Mouse (Mus musculus) megakaryocyte, embryonic 14.5 days (primary cell): Measurements from ENCODE around the gene Slamf9. TPM values are rescaled to one million over a fixed set of nuclear protein-coding genes. Genes with fewer than 3 reads are reported as not detected.

Experiments
- H3K27me3 ChIP-seq: replicated peaks from 2 replicates; pipeline ENCODE3; 2012; ENCODE audit warnings: inconsistent platforms
- H3K36me3 ChIP-seq: replicated peaks from 2 replicates; pipeline ENCODE3; 2012; ENCODE audit warnings: low read length, inconsistent platforms, mixed read lengths
- H3K4me1 ChIP-seq: 2 replicates; pipeline ENCODE4 v1.6.1; 2012; ENCODE audit warnings: inconsistent platforms
- H3K4me3 ChIP-seq: replicated peaks from 2 replicates; pipeline ENCODE3; 2012; ENCODE audit warnings: moderate library complexity, mild to moderate bottlenecking, inconsistent platforms
- H3K9me3 ChIP-seq: 2 replicates; pipeline ENCODE4 v1.6.1; 2012; ENCODE audit warnings: inconsistent platforms
- FLI1 ChIP-seq: IDR thresholded peaks from 2 replicates; pipeline ENCODE4 v1.6.1; 2012; ENCODE audit warnings: low read length, inconsistent platforms, mixed read lengths
- GATA1 ChIP-seq: IDR thresholded peaks from 3 replicates; pipeline ENCODE4 v1.6.1; 2012; ENCODE audit warnings: mixed read lengths, low read length, inconsistent platforms, borderline replicate concordance
- polyA plus RNA-seq: library from polyadenylated mRNA; stranded (reverse); fragments of >175 nt; gene quantifications from 2 replicates; pipeline ENCODE4 v1.2.3, GENCODE M21; 2012; ENCODE audit warnings: low replicate concordance; ENCODE audit not compliant: insufficient read depth

Gene Slamf9
- polyA plus RNA-seq, 1 experiment: not detected

- peaks cover 70% of the 10 kb centered on the region for H3K27me3 ChIP-seq
- H3K36me3 ChIP-seq: no peaks in the 10 kb centered on the region
- H3K9me3 ChIP-seq: no peaks in the 10 kb centered on the region
- H3K4me1 ChIP-seq: peaks cover 27% of the 10 kb centered on the region
- no peak overlapping the region for H3K4me3 ChIP-seq
- TF ChIP-seq GATA1 (no peak), FLI1 (no peak)
Measured at GRCm38 (mm10) chr1:172478020-172478419, 2.9 kb downstream of the Slamf9 start.

GRCm38 (mm10) chr1:172480376-172480775 lies 5.2 kb downstream of the Slamf9 start:
- no peaks in the 10 kb centered on the region for H3K9me3 ChIP-seq
- H3K27me3 ChIP-seq: peaks cover 86% of the 10 kb centered on the region
- TF ChIP-seq FLI1: no peak
- no peak for TF ChIP-seq GATA1
- H3K36me3 ChIP-seq: no peaks in the 10 kb centered on the region
- peaks cover 19% of the 10 kb centered on the region for H3K4me1 ChIP-seq
- H3K4me3 ChIP-seq: no peak overlapping the region

- Histone ChIP-seq H3K27me3 (peaks cover 88% of the 10 kb centered on the region), H3K4me3 (no peak overlapping the region), H3K36me3 (no peaks in the 10 kb centered on the region), H3K9me3 (no peaks in the 10 kb centered on the region), H3K4me1 (peaks cover 16% of the 10 kb centered on the region)
- TF ChIP-seq GATA1: no peak
- no peak for TF ChIP-seq FLI1
Measured at GRCm38 (mm10) chr1:172481111-172481510, 6.0 kb downstream of the Slamf9 start.

GRCm38 (mm10) chr1:172481540-172482280 lies 6.6 kb downstream of the Slamf9 start, which contains the start of gene Igsf9:
Gene Igsf9 (plus strand): TSS chr1:172481788.
- peaks cover 16% of the 10 kb centered on the region for H3K4me1 ChIP-seq
- H3K36me3 ChIP-seq: no peaks in the 10 kb centered on the region
- H3K9me3 ChIP-seq: no peaks in the 10 kb centered on the region
- no peak for TF ChIP-seq FLI1
- no peak for TF ChIP-seq GATA1
- H3K4me3 ChIP-seq: peak within 1 kb of the TSS; percentile 90
- H3K27me3 ChIP-seq: peaks cover 88% of the 10 kb centered on the region

- Histone ChIP-seq H3K36me3 (no peaks in the 10 kb centered on the region), H3K4me1 (peaks cover 16% of the 10 kb centered on the region), H3K9me3 (no peaks in the 10 kb centered on the region), H3K27me3 (peaks cover 93% of the 10 kb centered on the region), H3K4me3 (peak overlapping the region; percentile 90)
- TF ChIP-seq GATA1: no peak
- TF ChIP-seq FLI1: no peak
Measured at GRCm38 (mm10) chr1:172482518-172483360, 7.6 kb downstream of the Slamf9 start.

GRCm38 (mm10) chr1:172483361-172483660 lies 8.2 kb downstream of the Slamf9 start:
- Histone ChIP-seq H3K36me3 (no peaks in the 10 kb centered on the region), H3K27me3 (peaks cover 93% of the 10 kb centered on the region), H3K4me3 (no peak overlapping the region), H3K9me3 (no peaks in the 10 kb centered on the region), H3K4me1 (peaks cover 16% of the 10 kb centered on the region)
- TF ChIP-seq FLI1 (no peak), GATA1 (no peak)

- Histone ChIP-seq H3K9me3 (no peaks in the 10 kb centered on the region), H3K36me3 (no peaks in the 10 kb centered on the region), H3K4me1 (peaks cover 20% of the 10 kb centered on the region), H3K4me3 (no peak overlapping the region), H3K27me3 (peaks cover 96% of the 10 kb centered on the region)
- TF ChIP-seq GATA1 (no peak), FLI1 (no peak)
Measured at GRCm38 (mm10) chr1:172484236-172484635, 9.1 kb downstream of the Slamf9 start.

- Histone ChIP-seq H3K9me3 (no peaks in the 10 kb centered on the region), H3K4me1 (peaks cover 24% of the 10 kb centered on the region), H3K36me3 (no peaks in the 10 kb centered on the region), H3K4me3 (no peak overlapping the region), H3K27me3 (peaks cover 97% of the 10 kb centered on the region)
- TF ChIP-seq FLI1: no peak
- no peak for TF ChIP-seq GATA1
Measured at GRCm38 (mm10) chr1:172484671-172485070, 9.5 kb downstream of the Slamf9 start.

- H3K27me3 ChIP-seq: peaks cover 93% of the 10 kb centered on the region
- no peak overlapping the region for H3K4me3 ChIP-seq
- H3K36me3 ChIP-seq: no peaks in the 10 kb centered on the region
- no peaks in the 10 kb centered on the region for H3K9me3 ChIP-seq
- peaks cover 35% of the 10 kb centered on the region for H3K4me1 ChIP-seq
- TF ChIP-seq GATA1 (no peak), FLI1 (no peak)
Measured at GRCm38 (mm10) chr1:172485821-172486220, 10.7 kb downstream of the Slamf9 start.

- H3K4me1 ChIP-seq: peaks cover 35% of the 10 kb centered on the region
- TF ChIP-seq GATA1: no peak
- TF ChIP-seq FLI1: no peak
- H3K27me3 ChIP-seq: peaks cover 91% of the 10 kb centered on the region
- H3K9me3 ChIP-seq: no peaks in the 10 kb centered on the region
- no peaks in the 10 kb centered on the region for H3K36me3 ChIP-seq
- no peak overlapping the region for H3K4me3 ChIP-seq
Measured at GRCm38 (mm10) chr1:172486236-172486635, 11.1 kb downstream of the Slamf9 start.
